8 mouse cellular contexts compared by ENCODE assay signal in the genomic region with DNA sequence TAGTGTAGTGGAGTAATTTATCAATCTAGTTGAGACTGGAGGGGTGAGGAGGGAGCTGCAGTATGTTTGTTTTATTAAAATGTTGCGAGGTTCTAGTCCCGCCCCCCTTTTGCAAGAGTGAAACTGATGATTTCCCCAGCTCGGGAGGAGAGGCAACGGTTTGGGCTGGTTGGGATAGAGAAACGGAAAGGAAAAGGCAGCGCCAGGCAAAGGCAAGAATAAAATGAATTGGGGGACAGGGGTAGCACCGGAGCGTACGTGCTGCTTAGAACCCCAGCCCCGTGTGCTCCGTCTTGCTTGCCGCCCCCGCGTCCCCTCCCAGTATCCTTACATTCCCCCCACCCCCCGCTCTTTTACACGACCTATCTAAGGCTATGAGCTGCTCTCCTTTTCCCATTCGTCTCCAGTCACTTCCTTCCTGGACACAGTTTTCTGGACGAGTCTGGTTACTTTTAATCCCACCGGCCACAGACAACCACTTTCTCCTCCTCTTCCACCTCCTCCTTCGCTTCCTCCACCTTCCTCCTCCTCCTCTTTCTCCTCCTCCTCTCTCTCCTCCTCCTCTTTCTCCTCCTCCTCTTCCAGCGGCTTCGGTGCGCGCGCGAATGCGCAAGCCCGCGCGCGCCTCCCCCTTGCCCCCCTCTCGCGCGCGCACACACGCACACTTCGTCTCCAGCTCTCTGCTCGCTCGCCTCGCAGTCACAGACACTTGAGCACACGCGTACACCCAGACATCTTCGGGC. TPM values are rescaled to one million over a fixed set of nuclear protein-coding genes. Genes with fewer than 3 reads are reported as not detected.
DNase-seq lines count a peak whose midpoint lies in the region; ATAC-seq lines count a peak whose summit lies in the region.

No protein-coding gene starts in this region.

- ATAC-seq in hindbrain, embryonic 13.5 days (ENCODE audit: low FRiP score): peak; percentile 88

- H3K9ac ChIP-seq in hindbrain, embryonic 13.5 days: peak overlapping the region; percentile 78

- H3K4me1 ChIP-seq in hindbrain, embryonic 13.5 days (replicated peaks): 0 out of 2 replicates have a peak, but pooled peaks cover 5% of the 10 kb centered on the region

- no peaks in the 10 kb centered on the region for H3K36me3 ChIP-seq in hindbrain, embryonic 13.5 days

- no peaks in the 10 kb centered on the region for H3K27me3 ChIP-seq in hindbrain, embryonic 13.5 days

- peak overlapping the region; percentile 78 for H3K4me2 ChIP-seq in hindbrain, embryonic 13.5 days

- no peaks in the 10 kb centered on the region for H3K9me3 ChIP-seq in hindbrain, embryonic 13.5 days

- H3K4me3 ChIP-seq in hindbrain, embryonic 13.5 days: peak overlapping the region; percentile 63

- peak; percentile 50 for DNase-seq in ZHBTc4 (ENCODE audit: low read depth, low spot score)
- DNase-seq in cerebellum, postnatal 10 days: peak; percentile 86 to 90
- peak; percentile 73 for DNase-seq in frontal cortex, postnatal 36 days (ENCODE audit: low spot score in 2 of 2)
- DNase-seq in left cerebral cortex, adult 18-20 months (ENCODE audit: low spot score in 2 of 2): peak; percentile 72 to 85
- DNase-seq in lung, postnatal 4 days: peak; percentile 74 to 84
- DNase-seq in retina, postnatal 1 day: peak; percentile 78
- peak; percentile 66 to 69 for DNase-seq in urinary bladder, postnatal 4 days (ENCODE audit: low spot score in 2 of 2)

- peak overlapping the region; percentile 87 for H3K27ac ChIP-seq in hindbrain, embryonic 13.5 days

- under 1% methylated on average over 43 of the region's 43 CpGs for WGBS in hindbrain, embryonic 13.5 days

RNA-seq across cellular contexts. Expression of a gene that starts 20.5 kb away (rescaled TPM):
- 21.8 and 23.2 TPM in 2 replicates for polyA plus RNA-seq in hindbrain, embryonic 13.5 days (2015; fragmentation: Nextera tagmentation; extraction: Ambion mirVana)
- 100 to 1,000 TPM; 551 to 618 TPM for total RNA-seq in left cerebral cortex, adult 18-20 months (2021)

Comparison
In these comparisons a context has a peak if more than half of its experiments do, and no peak if none do; other contexts are left out.
1. Peak in every context shown above with its lines: DNase-seq, ATAC-seq, H3K4me3 ChIP-seq and H3K27ac ChIP-seq.